Mouse (Mus musculus) heart, postnatal 10 days (tissue): ENCODE measurements around the gene Car11. TPM values are rescaled to one million over a fixed set of nuclear protein-coding genes. Genes with fewer than 3 reads are reported as not detected.
A peak's percentile ranks its signal among the peaks of the same experiment; 100 is the strongest.

Source experiments
- DNase-seq, 2 experiments: peaks; one replicate each; pipeline ENCODE4 v3.0.0; 2021
- intact Hi-C: fragments of 180-260 bp; cut with DNase I; formaldehyde crosslinking; loops from one replicate; pipeline ENCODE4 v1.15.1; 2025
- total RNA-seq, 2 experiments: library from RNA; stranded (reverse); gene quantifications; 2 replicates each; pipeline ENCODE4 v1.2.3; 2021

Car11 gene
- total RNA-seq, 2 experiments from 2014 or later = 4.2 to 4.6 TPM

DNA sequence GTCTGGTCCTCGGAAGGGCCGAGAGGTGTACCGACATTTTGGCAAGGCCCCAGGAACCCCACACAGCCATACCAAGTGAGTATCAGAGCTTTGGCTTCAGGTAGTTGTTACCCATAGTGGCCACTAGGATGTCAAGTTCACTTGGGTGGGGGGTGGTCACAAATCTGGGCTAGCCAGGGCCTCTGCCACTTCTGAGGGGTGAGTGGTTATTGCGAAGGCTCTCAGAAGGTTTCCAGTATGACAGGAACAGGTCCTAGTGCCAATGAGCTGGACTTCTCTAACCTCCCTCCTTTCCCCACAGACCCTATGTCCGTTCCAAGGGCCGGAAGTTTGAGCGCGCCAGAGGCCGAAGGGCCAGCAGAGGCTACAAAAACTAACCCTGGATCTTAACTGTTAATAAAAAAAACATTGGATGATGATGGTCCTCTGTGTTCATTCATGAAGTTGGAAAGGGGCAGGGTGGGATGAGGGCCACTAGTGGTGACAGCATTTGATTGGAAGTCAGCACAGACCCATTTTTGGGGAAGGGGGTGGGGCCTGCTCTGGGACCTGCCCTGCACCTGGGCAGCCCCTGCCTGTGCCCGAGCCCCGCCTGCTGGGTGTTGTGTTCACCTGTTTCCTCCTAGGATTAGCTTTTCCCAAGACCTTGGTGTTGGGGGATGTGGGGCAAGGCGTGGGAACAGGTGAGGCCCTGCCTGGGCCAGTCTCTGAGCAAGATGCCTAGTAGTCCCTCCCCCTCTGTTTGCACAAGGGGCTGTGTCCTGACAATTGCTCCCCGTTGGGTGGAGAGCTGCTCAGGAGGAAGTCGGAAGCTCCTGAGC is 21.0 kb downstream of the Car11 start, which contains the start of gene Fam83e:
TSS of gene Fam83e (plus strand) at position 800 of the 821 bp plus-strand sequence.
- no peak for DNase-seq
- intact Hi-C loops = no loop called here

DNA sequence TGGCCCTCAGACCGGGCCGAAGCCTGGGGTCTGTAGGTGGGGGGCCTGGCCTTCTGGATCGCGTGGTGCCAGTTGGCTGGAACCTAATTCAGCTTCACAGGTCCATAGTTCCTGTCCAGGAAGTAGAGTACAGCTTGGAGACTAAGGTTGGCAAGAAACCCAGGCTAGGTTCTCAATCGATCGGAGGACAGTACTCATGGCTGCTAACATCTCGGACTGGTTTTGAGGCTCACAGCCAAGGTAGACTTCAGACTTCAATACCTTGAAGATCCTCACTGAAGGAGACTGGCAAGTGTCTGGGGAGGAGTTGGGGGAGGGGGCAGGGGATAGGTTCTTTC is 21.6 kb downstream of the Car11 start:
- no peak for DNase-seq
- intact Hi-C loops = no loop called here

DNA sequence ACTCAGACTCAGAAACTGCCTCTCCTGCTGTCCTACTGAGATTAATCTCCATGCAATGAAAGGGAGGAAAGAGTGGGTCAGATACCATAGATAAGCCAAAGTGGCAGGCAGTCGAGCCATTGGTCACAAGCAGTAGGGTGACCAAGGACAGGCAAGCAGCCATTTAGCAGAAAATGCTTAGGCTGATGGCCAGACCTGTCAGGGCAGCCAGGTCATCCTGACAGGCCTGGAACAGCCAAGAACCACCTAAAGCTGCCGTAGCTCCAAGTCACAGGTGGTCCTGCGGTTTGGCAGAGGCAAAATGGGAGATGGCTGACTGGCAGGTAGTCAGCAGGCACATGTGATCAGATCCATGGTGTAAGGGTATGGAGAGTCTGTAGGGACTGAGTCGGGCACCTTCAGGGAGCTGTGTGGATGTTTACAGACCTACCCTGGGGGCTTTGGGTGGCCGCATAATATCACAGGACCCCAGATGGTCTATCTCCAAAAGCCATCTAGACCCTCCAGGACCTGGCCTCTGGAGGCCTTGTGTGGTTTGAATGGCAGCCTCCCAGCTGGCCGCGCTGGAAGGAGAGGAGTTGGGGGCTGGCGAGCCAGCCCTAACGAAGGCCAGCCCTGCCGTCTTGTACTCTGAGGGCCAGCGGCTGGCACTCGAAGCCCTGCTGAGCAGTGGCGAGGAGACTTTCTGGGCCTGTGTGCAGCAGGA is 22.2 kb downstream of the Car11 start:
- intact Hi-C loops = no loop called here

DNA sequence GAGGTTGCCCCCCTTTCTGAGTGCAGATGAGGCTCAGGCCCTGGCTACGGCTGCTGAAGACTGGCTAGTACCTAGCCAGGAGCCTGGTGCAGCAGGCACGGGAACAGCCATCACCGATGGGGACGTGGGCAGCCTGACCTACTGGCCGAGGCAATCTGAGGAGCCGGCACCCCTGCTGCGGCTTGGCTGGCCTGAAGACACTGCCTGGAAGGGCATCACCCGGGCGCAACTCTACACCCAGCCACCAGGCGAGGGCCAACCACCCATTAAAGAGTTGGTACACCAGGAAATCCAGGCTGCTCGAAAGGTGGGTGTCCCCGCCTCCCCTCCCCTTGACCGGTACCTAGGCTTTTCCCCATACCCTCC is 22.7 kb downstream of the Car11 start:
- intact Hi-C loops = no loop called here
- DNase-seq = no peak

More for the DNA sequence above, 22.2 kb downstream of the Car11 start:
- DNase-seq = no peak

DNA sequence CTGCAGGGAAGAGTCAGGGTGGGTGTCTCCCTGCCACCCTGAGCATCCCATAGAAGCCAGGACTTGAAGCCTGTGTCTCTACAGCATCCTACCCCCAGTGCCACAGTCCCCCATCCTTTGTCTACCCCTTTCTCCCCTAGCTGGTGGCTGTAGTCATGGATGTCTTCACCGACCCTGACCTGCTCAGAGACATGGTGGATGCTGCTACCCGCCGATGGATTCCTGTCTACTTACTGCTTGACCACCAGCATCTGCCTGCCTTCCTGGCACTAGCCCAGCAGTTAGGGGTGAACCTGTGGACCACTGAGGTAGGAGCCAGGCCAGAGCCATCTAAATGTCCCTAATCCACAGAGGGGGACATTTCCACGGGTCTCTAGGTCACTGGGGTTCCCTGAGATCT is 23.7 kb downstream of the Car11 start:
- intact Hi-C loops = no loop called here
- no peak for DNase-seq

DNA sequence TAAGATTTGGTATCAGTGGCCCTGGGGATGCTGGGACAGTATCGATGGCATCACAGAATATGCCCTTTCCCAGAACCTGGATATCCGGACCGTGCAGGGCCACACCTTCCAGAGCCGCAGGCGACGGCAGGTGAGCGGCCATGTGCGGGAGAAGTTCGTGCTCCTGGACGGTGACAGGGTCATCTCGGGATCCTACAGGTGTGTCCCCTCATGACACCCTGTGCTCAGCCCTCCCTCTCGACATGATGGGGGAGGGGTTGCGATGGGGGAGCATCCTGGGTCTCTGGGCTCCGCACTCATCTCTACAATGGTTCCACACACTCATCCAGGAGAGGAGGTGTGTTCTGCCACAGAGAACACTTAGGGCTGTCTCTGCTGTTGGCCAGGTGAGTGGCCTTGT is 24.1 kb downstream of the Car11 start:
- no peak for DNase-seq
- intact Hi-C loops = no loop called here

DNA sequence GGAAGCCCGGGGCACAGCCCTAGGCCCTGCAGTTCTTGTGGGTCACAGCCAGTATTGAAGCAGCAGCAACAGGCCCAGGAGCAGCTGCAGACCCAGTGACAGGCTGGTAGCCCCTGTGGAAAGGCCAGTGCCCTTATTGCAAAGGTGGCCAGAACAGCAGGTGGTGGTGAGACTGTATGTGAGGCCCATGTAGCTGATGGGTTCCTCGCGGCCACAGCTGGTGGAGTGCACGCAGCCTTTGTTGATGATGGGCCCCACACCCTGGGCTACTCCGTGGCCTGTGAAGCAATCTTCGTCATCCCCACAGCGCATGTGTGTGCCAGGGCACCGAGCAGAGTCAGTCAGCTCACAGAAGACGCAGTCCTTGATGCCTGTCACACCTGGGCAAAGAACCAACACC is 25.5 kb downstream of the Car11 start:
- intact Hi-C loops = no loop called here
- DNase-seq = no peak

DNA sequence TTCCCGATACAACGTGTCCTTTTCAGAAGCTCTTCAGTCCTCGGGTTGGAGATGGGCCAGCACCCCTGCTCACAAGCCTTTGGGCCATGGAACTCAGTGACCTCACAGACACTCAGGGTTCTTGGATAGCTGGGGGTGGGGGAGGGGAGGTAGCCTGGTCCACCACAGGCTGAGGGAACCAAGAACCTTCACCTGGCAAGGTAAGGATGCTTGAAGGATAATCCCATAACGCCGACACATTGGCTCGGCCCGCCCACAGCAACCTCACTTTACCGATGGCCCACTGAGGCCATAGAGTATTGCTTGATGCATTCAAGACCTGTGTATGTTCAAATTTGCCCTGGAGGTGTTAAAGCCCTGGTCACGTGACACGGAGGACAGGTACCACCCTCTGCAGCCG is 26.1 kb downstream of the Car11 start, which contains the start of gene Spaca4:
TSS of gene Spaca4 (minus strand) at position 101 of the 400 bp plus-strand sequence.
- intact Hi-C loops = no loop called here
- DNase-seq = no peak

DNA sequence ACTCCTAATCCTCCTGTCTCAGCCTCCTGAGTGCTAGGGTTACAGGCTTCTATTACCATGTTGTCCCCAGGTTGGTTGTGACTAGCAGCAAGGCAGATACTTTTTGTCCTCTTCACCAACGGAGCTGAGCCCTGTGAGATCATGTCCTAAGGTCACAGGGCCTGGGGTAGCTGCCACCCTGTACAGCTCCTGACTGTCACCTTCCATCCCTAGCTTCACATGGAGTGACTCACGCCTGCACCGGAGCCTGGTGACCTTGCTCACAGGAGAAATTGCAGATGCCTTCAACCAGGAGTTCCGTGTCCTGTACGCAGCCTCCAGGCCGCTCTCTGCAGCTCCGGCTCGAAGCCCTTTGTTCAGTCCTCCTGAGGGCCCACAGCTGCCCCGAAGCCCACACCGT is 26.8 kb downstream of the Car11 start:
- intact Hi-C loops = no loop called here
- no peak for DNase-seq

DNA sequence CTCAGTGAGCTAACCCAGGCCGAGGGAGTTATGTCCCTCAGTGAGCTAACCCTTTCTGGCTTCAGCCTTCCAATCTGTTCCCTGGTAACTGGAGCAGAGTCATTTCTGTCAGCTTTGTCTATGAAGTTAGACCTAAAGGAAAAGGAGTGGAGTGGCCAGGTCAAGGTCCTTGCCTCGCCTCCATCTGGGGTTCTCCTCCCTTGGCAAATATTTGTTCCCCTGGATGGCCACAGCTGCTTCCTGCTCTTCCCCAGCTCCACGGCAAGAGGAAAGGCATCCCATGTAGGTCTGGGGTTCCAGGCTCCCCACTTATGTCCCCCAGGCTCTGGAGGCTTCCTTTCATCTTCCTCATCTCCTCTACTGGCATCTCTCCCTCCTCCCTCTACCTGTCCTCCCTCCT is 28.0 kb downstream of the Car11 start:
- intact Hi-C loops = no loop called here
- no peak for DNase-seq

DNA sequence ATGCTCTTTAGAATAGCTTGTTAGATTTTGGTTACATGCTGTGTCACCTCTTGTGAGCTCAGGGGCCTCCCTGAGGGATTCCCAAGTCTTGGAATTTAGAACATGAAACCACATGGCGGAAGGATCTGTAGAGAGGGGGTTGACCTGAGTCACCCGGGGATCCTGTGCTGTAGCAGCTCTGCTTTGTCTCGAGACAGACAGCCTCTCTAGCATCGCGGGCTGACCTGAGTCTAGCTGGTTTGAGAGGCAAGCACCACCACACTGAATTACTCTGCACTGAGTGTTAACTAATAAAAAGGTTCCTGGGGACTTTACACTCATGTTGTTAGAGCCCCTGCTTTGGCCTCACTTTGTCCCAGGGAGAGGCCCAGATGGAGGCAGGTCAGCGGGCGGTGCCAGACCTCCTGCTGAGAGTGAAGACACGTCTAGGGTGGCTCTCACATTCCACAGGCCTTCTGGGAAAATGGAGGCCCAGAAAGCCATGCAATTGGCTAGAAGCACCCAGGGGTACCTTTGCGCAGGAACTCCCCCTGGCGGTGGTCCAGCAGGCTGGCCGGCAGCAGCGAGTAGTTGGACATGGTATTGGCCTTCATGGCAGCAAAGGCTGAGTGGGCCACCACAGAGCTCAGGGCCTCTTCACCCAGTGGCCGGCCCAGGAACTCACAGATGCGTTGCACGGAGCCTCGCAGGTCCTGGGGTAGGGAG is 31.2 kb downstream of the Car11 start:
- peak in 1 of 2 experiments; percentile 53 for DNase-seq
- intact Hi-C loops = no loop called here

DNA sequence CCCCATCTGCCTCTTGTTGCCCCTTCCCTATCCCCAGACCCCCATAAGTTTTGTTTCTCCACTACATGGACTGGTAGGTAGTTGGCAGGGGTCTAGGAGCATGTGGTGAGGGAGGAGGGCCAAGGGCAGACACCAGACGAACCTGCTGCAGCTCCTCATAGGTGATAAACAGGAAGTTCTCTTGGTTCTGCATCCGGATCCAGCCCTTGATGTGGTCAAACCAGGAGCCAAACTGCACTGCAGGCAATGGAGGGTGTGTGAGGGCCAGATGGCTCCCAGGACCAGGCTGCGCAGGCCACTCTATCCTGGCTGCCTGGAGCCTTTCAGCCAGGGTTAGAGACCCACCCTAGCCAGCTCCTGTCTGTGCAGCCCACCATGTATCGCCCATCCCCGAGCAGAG is 33.8 kb downstream of the Car11 start:
- intact Hi-C loops = no loop called here
- DNase-seq = no peak

DNA sequence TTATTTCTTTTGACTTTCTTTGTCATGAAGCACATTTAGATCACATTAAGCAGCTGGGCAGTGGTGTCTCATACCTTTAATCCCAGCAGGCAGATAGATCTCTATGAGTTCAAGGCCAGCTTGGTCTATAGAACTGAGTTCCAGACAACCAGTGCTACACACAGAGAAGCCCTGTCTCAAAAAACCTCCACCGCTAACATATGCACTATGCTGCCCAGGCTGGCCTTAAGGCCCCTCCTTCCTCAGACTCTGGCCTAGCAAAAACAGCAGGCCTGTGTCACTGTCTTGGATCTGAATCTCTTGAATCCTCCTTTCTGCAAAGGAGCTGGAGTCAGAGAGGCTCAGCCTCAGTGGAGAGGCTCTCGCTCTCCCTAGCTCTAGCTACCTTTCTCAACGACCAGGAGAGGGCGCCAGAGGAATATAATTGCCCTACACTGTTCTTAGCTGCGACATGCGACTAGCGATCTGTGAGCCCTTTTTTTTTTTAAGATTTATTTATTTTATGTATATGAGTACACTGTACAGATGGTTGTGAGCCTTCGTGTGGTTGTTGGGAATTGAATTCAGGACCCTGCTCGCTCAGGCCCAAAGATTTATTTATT is 39.6 kb downstream of the Car11 start:
- intact Hi-C loops = loop anchor here (1.0 kb wide), 3 partner anchors 62 to 270 kb away; no protein-coding TSS in a partner anchor
- DNase-seq = peak; percentile 84 to 94

DNA sequence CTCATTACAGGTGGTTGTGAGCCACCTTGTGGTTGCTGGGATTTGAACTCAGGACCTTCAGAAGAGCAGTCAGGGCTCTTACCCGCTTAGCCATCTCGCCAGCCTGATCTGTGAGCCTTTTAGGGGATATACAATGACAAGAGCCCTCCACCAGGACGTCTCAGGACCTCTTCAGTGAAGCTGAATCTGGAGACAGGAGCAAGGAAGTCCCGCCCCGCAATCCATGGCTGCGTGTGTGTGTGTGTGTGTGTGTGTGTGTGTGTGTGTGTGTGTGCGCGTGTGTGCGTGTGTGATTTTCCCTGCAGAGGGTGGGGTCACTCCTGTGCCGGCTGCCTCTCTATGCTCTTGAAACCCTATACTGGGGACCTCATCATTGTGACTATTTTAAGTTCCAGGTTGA is 40.2 kb downstream of the Car11 start:
- DNase-seq = no peak
- intact Hi-C loops = loop anchor here (1.0 kb wide), 3 partner anchors 61 to 269 kb away; no protein-coding TSS in a partner anchor

DNA sequence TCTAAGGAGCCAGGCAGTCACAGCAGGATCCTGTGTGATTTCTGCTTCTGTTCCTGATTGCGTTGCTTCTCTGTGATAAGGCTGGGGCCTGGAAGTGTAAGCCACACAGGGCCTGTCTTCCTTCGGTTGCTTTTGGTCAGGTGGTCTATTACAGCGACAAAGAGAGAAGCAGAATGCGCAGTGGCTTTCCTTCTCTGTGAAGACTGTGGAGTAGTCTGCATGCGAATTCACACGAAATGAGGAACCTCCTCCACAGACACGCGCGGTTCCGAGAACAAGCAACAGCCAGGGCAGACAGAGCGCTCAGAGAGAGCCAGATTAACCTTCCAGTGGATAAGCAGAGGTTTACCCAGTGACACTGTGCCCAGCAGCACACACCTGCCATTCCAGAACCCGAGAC is 41.7 kb downstream of the Car11 start:
- intact Hi-C loops = no loop called here
- DNase-seq = no peak

DNA sequence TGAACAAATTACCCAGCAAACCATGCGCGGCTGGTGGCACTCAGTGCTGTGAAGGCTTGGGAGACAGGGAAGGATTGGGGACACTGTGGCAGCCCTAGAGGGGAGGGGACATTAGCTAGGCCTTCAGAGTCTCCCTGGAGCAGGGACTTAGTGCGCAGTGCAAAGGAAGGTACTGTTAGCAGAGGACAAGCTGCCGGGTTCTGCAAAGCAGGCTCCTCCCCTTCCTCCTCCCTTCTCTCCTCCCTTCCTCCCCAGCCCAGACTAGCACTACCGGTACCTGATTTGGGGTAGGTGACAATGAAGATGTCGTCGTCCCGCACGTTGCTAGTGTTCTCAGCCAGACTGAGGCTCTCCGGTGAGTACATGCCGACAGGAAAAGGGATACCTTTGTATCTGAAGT is 42.1 kb downstream of the Car11 start:
- intact Hi-C loops = no loop called here
- no peak for DNase-seq

DNA sequence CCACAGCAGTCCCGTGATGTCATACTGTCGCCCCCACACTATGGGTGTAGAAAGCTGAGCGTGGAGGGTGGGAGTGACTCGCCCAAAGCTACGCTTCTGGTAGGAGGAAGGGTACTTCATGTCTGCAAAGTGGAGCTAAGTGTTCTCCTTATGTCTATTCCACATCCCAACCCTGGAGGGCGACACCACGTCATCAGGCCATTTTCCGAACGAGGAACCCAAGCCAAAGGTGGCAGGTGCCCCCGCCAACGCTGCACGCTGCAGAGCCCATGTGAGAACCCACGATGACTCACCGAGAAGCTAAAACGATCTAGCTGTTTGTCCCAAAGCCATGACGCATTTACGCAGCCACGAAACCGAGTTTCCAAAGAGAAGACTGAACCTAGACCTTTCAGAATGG is 42.7 kb downstream of the Car11 start:
- no peak for DNase-seq
- intact Hi-C loops = no loop called here

DNA sequence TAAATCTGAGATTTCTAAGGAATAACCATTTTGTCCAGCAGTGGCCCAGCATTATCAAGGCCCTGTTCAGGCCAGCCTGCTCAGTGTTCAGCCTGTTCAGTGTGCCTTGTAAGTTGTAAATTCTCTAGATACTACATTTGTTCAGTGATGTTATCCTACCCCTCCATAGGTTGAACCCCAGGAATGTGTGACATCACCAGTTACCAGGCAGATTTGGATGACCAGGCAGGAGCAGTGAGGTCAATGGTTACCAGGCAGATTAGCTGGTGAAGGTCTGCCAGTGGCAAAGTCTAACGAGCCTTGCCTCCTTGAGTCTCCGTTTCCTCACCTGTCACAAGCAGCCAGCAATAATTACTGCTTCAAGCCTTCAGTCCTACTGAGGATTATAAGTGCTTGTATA is 44.7 kb downstream of the Car11 start:
- DNase-seq = peak; percentile 58 to 85

DNA sequence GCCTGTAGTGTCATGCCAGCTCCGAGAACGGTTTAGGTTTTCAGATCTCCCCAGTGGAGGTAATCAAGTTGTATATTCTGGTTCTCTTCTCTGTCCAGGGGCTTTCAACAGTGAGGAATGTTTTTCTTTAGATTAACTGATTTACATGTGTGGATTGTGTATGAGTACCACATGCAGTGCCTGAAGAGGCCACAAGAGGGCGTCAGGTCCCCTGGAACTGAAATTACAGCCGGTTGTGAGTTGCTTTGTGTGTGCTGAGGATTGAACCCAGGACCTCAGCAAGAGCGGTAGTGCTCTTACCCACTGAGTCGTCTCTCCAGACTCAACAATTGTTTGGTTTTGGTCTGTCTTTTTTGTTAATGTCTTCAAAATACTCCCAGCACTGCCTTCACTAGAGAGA is 46.9 kb downstream of the Car11 start:
- intact Hi-C loops = no loop called here
- no peak for DNase-seq

More for the DNA sequence above, 44.7 kb downstream of the Car11 start:
- intact Hi-C loops = no loop called here

DNA sequence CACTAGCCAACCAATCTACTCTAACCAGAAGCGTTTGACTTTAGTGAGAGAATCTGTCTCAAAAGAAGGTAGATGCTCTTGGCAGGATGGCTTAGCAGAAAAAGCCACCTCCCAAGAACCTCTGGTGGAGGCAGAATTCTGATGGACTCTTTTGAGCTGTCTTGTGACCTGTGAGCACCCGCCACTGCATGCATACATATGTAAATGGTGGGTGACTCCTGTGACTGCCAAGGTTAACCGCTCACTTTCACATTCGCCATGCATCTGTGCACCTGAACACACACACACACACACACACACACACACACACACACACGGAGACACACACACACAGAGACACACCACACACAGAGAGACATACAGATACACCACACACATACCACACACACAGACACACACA is 47.8 kb downstream of the Car11 start:
- DNase-seq = no peak
- intact Hi-C loops = no loop called here

DNA sequence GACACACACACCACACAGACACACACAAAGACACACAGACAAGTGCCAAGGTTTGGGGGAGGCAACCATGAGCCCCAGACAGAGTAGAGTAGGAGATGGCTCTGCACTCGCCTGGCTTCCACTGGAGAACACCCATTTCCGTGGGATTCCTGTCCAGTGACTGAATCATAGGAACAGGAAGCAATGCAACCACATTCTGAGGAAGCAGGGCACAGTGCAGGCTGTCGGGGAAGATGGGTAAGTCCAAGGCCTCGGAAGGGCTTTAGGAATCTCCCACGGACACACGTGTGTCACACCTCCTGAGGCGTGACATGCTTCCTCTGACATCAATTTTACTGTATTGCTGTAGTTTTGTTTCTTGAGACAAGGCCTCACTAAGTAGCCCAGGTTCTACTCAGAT is 48.5 kb downstream of the Car11 start:
- DNase-seq = no peak
- intact Hi-C loops = no loop called here
